Mouse (Mus musculus) E14TG2a.4 (cell line): ENCODE data around the gene Cd83.
A peak's percentile ranks its signal among the peaks of the same experiment; 100 is the strongest.

Source experiments
- CTCF ChIP-seq: conservative IDR thresholded peaks from 2 replicates; pipeline ENCODE4 v1.5.1; 2014; ENCODE audit warnings: low read length
- NANOG ChIP-seq: IDR thresholded peaks from 2 replicates; pipeline ENCODE4 v1.6.1; 2014; ENCODE audit warnings: borderline replicate concordance, low read length, mixed read lengths
- POU5F1 ChIP-seq: IDR thresholded peaks from 2 replicates; pipeline ENCODE4 v1.6.1; 2014; ENCODE audit warnings: low read length, borderline replicate concordance

DNA sequence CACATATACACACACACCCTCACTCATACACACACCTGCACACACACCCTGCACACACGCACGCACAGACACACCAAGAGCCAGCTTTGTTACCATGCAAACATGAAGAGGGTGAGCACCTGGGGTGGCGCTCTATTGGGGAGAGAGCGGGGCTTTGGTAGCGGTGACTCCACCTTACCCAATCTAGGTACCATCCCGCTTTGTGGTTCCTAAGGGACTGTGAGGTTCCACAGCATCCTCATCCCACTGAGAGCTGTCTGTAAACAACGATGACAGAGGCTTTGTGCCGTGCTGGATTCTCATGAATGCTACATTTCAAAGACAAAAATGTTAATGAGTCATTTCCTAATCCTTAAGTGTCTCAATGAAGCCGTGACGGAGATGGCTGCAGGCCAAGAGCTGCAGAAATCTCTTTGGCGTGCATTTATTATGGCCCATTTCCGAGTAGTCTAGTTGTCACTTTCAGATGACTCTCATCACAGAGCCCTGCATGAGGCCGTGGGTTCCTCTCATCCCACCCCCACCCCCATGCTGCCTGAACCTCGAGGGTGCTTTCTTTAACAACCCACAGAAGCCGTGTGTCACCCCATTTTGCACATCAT, 10.5 kb upstream of the Cd83 start:
- TF ChIP-seq CTCF (no peak), POU5F1 (no peak), NANOG (peak; percentile 71; the same call in 1 of the 2 replicates)
